Mouse (Mus musculus) stomach, embryonic 16.5 days (tissue): Measurements from ENCODE around the gene Plppr2. TPM values are rescaled to one million over a fixed set of nuclear protein-coding genes. Genes with fewer than 3 reads are reported as not detected.

Source experiments
- ATAC-seq: fragments of 200-750 bp; cut with Nextera tagmentation; 2 replicates; pipeline ENCODE4 v1.8.0; 2017; ENCODE audit warnings: moderate number of reproducible peaks, moderate TSS enrichment; ENCODE audit not compliant: insufficient read depth, low FRiP score
- H3K27ac ChIP-seq: fragments of 300-500 bp; sonication (generic); 2 replicates; pipeline ENCODE4 v1.5.1; 2014; ENCODE audit warnings: low read length
- H3K27me3 ChIP-seq: fragments of 300-500 bp; sonication (generic); 2 replicates; pipeline ENCODE4 v1.6.1; 2014; ENCODE audit warnings: low read length, control low read depth, mixed read lengths; ENCODE audit not compliant: control insufficient read depth, insufficient read depth
- H3K36me3 ChIP-seq: fragments of 300-500 bp; sonication (generic); 2 replicates; pipeline ENCODE4 v1.6.1; 2014; ENCODE audit warnings: low read length; ENCODE audit not compliant: control insufficient read depth, insufficient read depth
- H3K4me1 ChIP-seq: fragments of 300-500 bp; sonication (generic); 2 replicates; pipeline ENCODE4 v1.6.1; 2014; ENCODE audit warnings: low read length, control low read depth, mixed read lengths; ENCODE audit not compliant: control insufficient read depth, insufficient read depth
- H3K4me2 ChIP-seq: fragments of 300-500 bp; sonication (generic); 2 replicates; pipeline ENCODE4 v1.6.1; 2014; ENCODE audit warnings: low read depth, low read length, mixed read lengths
- H3K4me3 ChIP-seq: fragments of 300-500 bp; sonication (generic); replicated peaks from 2 replicates; pipeline ENCODE4 v1.5.1; 2014; ENCODE audit warnings: mild to moderate bottlenecking, low read length
- H3K9ac ChIP-seq: fragments of 300-500 bp; sonication (generic); 2 replicates; pipeline ENCODE4 v1.6.1; 2014; ENCODE audit warnings: low read length
- H3K9me3 ChIP-seq: fragments of 300-500 bp; sonication (generic); replicated peaks from 2 replicates; pipeline ENCODE4 v1.6.1; 2016; ENCODE audit warnings: low read length, control low read depth; ENCODE audit not compliant: control insufficient read depth
- WGBS: fragments of 180-500 bp; shearing (Covaris S2); extraction: QIAGEN DNeasy Blood & Tissue Kit; methylation state at CpG from one replicate; pipeline ENCODE4 v1.1.7; 2014; 5-methylcytosine and 5-hydroxymethylcytosine counted together
- polyA plus RNA-seq: library from polyadenylated mRNA; unstranded; fragments of >200 nt; fragmentation: Nextera tagmentation; extraction: Ambion mirVana; gene quantifications from 2 replicates; pipeline ENCODE4 v1.2.1, GENCODE M21; 2015

Gene Plppr2
- polyA plus RNA-seq, 1 experiment from 2014 or later, result 6.9 TPM

DNA sequence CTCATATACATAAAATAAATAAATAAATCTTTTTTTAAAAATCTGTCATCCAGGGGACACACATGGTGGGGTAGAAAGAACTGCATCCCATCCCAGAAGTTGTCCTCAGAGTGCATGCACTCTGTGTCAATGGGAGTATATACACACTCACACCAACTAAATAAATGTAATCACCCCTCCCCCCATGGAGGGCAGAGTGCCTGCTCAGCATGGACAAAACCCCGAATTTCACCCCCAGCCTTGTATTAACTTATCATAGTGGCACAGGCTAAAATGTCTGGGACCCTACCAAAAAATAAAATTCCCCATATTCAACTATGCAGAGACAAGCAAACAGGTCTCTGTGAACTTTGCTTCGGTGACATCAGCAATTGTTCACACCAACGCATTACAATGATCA is 17.8 kb downstream of the Plppr2 start:
- Histone ChIP-seq H3K9ac (no peak overlapping the region), H3K9me3 (no peaks in the 10 kb centered on the region), H3K36me3 (no peaks in the 10 kb centered on the region), H3K27ac (no peak overlapping the region), H3K27me3 (no peaks in the 10 kb centered on the region), H3K4me3 (no peak overlapping the region), H3K4me1 (peaks cover 3% of the 10 kb centered on the region; the same call in 1 of the 2 replicates), H3K4me2 (peak overlapping the region; percentile 72)
- ATAC-seq, result no peak
- WGBS, result 69% methylated on average over 3 of the region's 3 CpGs

DNA sequence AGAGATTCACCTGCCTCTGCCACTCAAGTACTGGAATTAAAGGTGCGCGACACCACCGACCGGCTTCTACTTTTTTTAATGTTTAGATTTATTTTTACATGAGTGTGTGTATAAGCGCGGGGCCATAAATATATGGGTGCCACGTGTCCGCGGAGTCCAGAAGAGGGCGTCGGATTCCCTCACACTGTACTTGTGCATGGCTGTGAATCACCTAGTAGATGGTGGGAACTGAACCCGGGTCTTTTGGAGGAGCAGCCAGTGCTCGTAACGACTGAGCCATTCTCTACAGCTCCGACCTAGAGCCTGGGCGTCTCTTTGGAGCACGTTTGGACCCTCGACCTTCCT is 18.4 kb downstream of the Plppr2 start:
- Histone ChIP-seq H3K9ac (peak overlapping the region; percentile 75), H3K27ac (peak overlapping the region; percentile 88), H3K4me1 (peaks cover 3% of the 10 kb centered on the region; the same call in 1 of the 2 replicates), H3K27me3 (peaks cover under 1% of the 10 kb centered on the region; the same call in 1 of the 2 replicates), H3K36me3 (no peaks in the 10 kb centered on the region), H3K4me2 (peak overlapping the region; percentile 72), H3K9me3 (no peaks in the 10 kb centered on the region), H3K4me3 (peak overlapping the region; percentile 79)
- WGBS, result under 1% methylated on average over 18 of the region's 18 CpGs
- peak; percentile 69 for ATAC-seq

DNA sequence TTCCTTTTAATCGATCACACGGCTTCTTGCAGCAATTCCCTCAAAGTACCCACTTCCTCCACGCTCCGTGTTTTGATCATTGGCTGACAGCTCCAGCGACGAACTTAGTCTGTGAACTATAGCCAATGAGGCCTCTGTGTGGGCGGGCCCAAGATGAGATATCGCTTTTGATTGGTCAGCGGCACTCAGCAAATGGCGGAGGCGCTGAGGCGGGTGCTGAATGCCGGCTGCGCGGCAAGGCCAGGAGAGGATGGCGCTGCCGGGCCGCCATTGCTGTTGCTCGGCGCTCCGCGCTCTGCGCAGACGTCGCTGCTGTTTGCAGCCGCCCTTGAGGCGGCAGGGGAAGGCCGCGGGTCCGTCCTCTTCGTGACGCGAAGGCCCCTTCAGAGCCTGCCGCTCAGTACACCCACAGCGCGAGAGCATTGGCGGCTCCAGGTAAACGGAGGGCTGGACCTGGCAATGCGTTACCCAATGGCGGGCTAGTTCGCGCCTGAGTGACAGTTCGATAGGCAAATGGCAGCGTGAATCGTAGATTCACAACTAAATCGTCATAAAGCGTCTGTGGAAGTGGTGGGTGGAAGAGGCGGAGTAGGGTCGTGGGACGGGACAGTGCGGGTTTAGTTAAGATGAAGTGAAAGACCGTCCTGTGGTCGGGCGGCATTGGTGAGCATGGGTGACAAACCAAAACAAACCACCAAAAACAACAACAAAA is 18.9 kb downstream of the Plppr2 start, which contains the start of gene Swsap1:
TSS of gene Swsap1 (plus strand) at position 186 of the 712 bp plus-strand sequence.
- no peaks in the 10 kb centered on the region for H3K36me3 ChIP-seq
- peaks cover 5% of the 10 kb centered on the region for H3K27me3 ChIP-seq
- H3K4me2 ChIP-seq, result peak within 1 kb of the TSS; percentile 72
- H3K4me3 ChIP-seq, result peak within 1 kb of the TSS; percentile 79
- H3K9ac ChIP-seq, result peak within 1 kb of the TSS; percentile 79
- under 1% methylated on average over 54 of the region's 54 CpGs for WGBS
- peak; percentile 96 for ATAC-seq
- H3K27ac ChIP-seq, result peak within 1 kb of the TSS; percentile 88
- peaks cover 4% of the 10 kb centered on the region; the same call in 1 of the 2 replicates for H3K4me1 ChIP-seq
- H3K9me3 ChIP-seq, result no peaks in the 10 kb centered on the region

DNA sequence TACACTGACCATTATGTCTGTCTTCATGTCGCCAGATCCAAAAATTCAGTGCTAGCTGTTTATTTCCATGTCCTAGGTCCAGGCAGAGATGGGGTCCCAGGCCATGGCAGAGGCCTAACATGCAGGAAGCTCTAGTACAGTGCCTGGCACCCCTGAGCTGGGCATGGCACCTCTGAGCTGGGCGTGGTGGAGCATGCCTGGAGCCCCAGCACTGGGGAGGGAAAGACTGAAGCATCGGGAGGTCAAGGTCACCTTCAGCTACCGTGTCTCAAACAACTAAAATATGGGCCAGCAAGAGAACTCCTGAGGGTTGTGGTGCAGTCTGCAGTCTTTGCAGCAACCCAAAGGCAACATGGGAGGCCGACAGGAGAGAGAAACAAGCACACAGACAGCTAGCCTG is 21.5 kb downstream of the Plppr2 start:
- Histone ChIP-seq H3K9me3 (no peaks in the 10 kb centered on the region), H3K27me3 (peaks cover 20% of the 10 kb centered on the region), H3K4me1 (peaks cover 27% of the 10 kb centered on the region), H3K36me3 (no peaks in the 10 kb centered on the region), H3K9ac (no peak overlapping the region), H3K27ac (no peak overlapping the region), H3K4me2 (no peak overlapping the region), H3K4me3 (no peak overlapping the region)
- no peak for ATAC-seq
- WGBS, result 76% methylated on average over 5 of the region's 5 CpGs

DNA sequence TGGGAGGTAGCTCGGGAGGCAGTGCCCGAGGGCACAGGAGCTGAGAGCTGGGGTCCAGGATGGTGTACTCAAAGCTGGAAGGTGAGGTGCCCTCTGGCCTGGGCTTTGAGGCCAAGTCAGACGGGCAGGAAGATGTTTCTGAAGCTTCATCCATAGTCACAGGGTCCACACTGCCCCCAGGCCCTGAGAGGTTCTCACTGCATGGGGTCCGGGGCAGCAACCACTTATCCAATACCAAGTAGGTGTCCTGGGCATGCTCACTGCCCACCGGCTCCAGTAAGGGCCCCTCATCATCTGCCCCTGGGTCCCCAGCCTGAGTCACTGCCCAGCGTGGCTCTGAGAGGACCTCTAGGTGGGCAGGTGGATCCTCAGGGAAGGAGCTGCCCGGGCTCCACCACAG is 22.4 kb downstream of the Plppr2 start:
- H3K36me3 ChIP-seq, result no peaks in the 10 kb centered on the region
- H3K4me1 ChIP-seq, result peaks cover 31% of the 10 kb centered on the region
- no peak for ATAC-seq
- peaks cover 20% of the 10 kb centered on the region for H3K27me3 ChIP-seq
- no peak overlapping the region for H3K9ac ChIP-seq
- 87% methylated on average over 7 of the region's 7 CpGs for WGBS
- no peak overlapping the region for H3K4me3 ChIP-seq
- H3K27ac ChIP-seq, result no peak overlapping the region
- H3K4me2 ChIP-seq, result no peak overlapping the region
- no peaks in the 10 kb centered on the region for H3K9me3 ChIP-seq

DNA sequence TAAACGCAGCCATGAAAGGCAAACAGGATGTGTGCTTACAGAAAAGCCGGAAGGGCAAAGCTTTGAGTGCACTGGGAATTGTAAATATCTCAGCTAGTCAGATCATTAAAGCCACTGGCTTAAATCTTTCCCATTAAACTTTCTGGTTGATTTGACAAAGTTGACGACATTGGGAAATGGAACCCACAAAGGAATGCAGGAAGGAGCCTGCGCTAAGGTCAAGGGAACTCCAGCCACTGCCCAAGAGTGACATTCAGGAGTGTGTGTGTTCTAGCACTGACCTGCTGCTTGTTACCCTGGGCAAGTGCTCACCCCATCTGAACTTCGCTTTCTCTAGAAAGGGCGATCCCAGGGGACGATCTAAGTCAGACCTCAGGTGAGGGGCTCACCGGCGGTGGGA is 23.3 kb downstream of the Plppr2 start:
- H3K27ac ChIP-seq, result no peak overlapping the region
- peaks cover 20% of the 10 kb centered on the region for H3K27me3 ChIP-seq
- H3K4me1 ChIP-seq, result peaks cover 31% of the 10 kb centered on the region
- no peaks in the 10 kb centered on the region for H3K36me3 ChIP-seq
- H3K9ac ChIP-seq, result no peak overlapping the region
- no peaks in the 10 kb centered on the region for H3K9me3 ChIP-seq
- no peak overlapping the region for H3K4me2 ChIP-seq
- H3K4me3 ChIP-seq, result no peak overlapping the region
- 50% methylated on average over 9 of the region's 9 CpGs for WGBS
- ATAC-seq, result no peak

DNA sequence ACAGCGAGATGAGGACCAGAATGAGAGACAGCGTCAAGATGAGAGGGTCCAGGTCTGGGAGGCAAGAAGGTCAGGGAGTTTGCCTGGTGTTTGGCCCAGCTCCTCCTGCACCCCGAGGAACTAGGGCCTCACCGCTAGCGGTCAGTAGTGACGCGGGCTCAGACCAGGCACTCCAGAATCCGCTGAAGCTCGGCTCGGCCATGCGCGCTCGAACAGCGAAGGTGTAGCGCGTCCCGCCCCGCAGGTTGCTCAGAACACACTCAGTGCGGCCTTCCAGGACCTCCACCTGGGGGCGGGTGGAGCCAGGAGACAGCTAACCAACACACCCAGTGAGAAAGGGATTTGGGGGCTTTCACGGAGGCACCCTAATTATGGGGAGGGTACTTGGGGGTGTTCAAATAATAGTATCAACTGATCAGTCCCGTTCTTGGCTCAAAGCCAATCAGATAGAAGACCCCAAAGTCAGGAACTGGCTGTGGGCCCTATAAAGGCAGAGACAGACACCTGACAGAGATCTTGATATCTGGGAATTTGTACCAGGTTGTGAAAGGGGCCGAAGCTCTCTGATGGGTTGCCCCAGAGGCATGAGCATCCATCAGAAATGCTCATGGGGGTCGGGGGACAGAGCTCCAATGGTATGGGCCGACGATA is 23.9 kb downstream of the Plppr2 start:
- no peak for ATAC-seq

DNA sequence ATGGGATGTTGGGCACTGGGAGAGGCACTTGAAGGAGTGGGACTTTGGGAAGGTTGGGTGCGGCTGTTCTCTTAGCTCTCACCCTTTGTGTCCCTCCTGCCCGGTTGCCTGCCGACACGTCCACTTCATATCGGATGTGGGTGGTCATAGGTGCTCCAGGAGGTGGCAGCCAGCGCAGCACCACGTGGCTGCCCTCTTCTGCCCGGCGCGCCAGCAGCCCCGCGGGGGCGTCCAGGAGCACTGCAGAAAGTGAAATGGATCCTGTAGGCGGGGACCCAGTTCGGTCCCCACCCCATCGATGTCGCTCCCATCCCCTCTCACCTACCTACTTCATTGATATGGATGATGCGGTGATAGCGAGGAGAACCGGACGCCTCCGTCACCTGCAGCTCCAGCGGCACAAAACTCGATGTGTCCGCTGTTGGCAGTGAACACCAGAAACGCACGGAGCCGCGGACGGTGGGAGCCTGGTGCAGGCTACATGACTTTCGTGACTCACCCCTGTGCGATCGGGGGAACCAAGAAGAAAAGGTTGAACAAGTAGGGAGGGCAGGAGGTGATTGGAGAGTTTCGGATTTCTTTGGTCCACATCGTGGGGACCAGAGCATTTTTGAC is 24.6 kb downstream of the Plppr2 start:
- H3K36me3 ChIP-seq, result no peaks in the 10 kb centered on the region
- peak overlapping the region; percentile 45 for H3K4me3 ChIP-seq
- peak overlapping the region; percentile 64; the same call in 1 of the 2 replicates for H3K9ac ChIP-seq
- peak overlapping the region; percentile 69 for H3K4me2 ChIP-seq
- peaks cover 28% of the 10 kb centered on the region for H3K4me1 ChIP-seq
- no peak overlapping the region for H3K27ac ChIP-seq
- 3% methylated on average over 35 of the region's 35 CpGs for WGBS
- peaks cover 20% of the 10 kb centered on the region for H3K27me3 ChIP-seq
- H3K9me3 ChIP-seq, result no peaks in the 10 kb centered on the region
- ATAC-seq, result no peak

More for the DNA sequence above, 23.9 kb downstream of the Plppr2 start:
- no peak overlapping the region for H3K27ac ChIP-seq
- H3K27me3 ChIP-seq, result peaks cover 20% of the 10 kb centered on the region
- H3K36me3 ChIP-seq, result no peaks in the 10 kb centered on the region
- H3K4me2 ChIP-seq, result peak overlapping the region; percentile 69; the same call in 1 of the 2 replicates
- whole genome bisulfite sequencing, result 13% methylated on average over 26 of the region's 26 CpGs
- H3K9ac ChIP-seq, result no peak overlapping the region
- no peaks in the 10 kb centered on the region for H3K9me3 ChIP-seq
- peaks cover 31% of the 10 kb centered on the region for H3K4me1 ChIP-seq
- H3K4me3 ChIP-seq, result peak overlapping the region; percentile 45; the same call in 1 of the 2 replicates

DNA sequence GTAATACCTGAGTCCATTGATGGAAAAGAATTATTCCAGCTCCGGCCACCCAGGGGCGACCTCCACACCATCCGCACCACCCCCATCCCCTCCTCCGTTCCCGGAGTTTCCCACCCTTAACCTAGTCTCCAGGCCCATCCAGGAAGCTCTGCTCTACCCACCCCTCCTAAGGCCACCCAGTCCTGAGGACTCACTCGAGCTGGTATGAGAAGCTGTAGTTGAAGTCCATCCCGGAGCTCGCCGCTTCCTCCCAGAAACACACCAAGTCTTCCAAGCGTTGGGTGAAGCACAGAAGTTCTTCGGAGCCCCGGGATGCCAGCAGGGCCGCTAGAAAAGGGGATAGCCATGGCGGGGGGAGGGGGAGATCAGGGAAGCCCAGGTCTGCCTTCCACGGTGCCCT is 25.2 kb downstream of the Plppr2 start:
- Histone ChIP-seq H3K27me3 (peaks cover 20% of the 10 kb centered on the region), H3K4me2 (peak overlapping the region; percentile 69), H3K9me3 (no peaks in the 10 kb centered on the region), H3K4me1 (peaks cover 28% of the 10 kb centered on the region), H3K36me3 (no peaks in the 10 kb centered on the region), H3K27ac (no peak overlapping the region), H3K4me3 (peak overlapping the region; percentile 45), H3K9ac (peak overlapping the region; percentile 64)
- ATAC-seq, result no peak
- under 1% methylated on average over 15 of the region's 15 CpGs for WGBS
